Mouse (Mus musculus) MEL (cell line): ENCODE results near the gene Patz1. TPM values are rescaled to one million over a fixed set of nuclear protein-coding genes. Genes with fewer than 3 reads are reported as not detected.
A peak's percentile ranks its signal among the peaks of the same experiment; 100 is the strongest.

Source experiments
- DNase-seq: peaks from one replicate; pipeline ENCODE4 v3.0.0; 2011; ENCODE audit warnings: low read depth, low spot score
- H3K27ac ChIP-seq: 2 replicates; pipeline ENCODE4 v1.5.1; 2012; ENCODE audit warnings: low read depth, mild to moderate bottlenecking, control low read depth, low read length, moderate library complexity; ENCODE audit not compliant: control insufficient read depth
- H3K27me3 ChIP-seq, 2 experiments: fragments of 150-350 bp in 1 of 2; sonication (generic) in 1 of 2; 2 replicates each; pipeline ENCODE4 v1.6.1; 2012; ENCODE audit warnings: low read length in 2 of 2, mild to moderate bottlenecking in 2 of 2, improper control_type of control experiment in 1 of 2, moderate library complexity in 1 of 2; ENCODE audit not compliant: insufficient read depth in 2 of 2, control insufficient read depth in 1 of 2
- H3K36me3 ChIP-seq, 2 experiments: 2 replicates each; pipeline ENCODE4 v1.6.1; 2012 to 2014; ENCODE audit warnings: low read length in 2 of 2, improper control_type of control experiment in 1 of 2, inconsistent platforms in 1 of 2, mild to moderate bottlenecking in 1 of 2; ENCODE audit not compliant: insufficient read depth in 2 of 2, control insufficient read depth in 1 of 2
- H3K4me1 ChIP-seq, 2 experiments: fragments of 150-350 bp in 1 of 2; sonication (generic) in 1 of 2; 2 replicates each; pipeline ENCODE4 v1.6.1; 2012; ENCODE audit warnings: low read length in 2 of 2, improper control_type of control experiment in 1 of 2, mild to moderate bottlenecking in 1 of 2; ENCODE audit not compliant: insufficient read depth in 2 of 2, control insufficient read depth in 1 of 2
- H3K4me3 ChIP-seq, 2 experiments: fragments of 150-350 bp in 1 of 2; sonication (generic) in 1 of 2; 2 replicates each; pipeline ENCODE4 v1.5.1; 2012; ENCODE audit warnings: low read depth in 2 of 2, low read length in 2 of 2, mild to moderate bottlenecking in 2 of 2, moderate library complexity in 2 of 2, control low read depth in 1 of 2, improper control_type of control experiment in 1 of 2; ENCODE audit not compliant: control insufficient read depth in 1 of 2, insufficient read depth in 1 of 2
- H3K79me2 ChIP-seq: 2 replicates; pipeline ENCODE4 v1.6.1; 2012; ENCODE audit warnings: mild to moderate bottlenecking, low read length, moderate library complexity; ENCODE audit not compliant: control insufficient read depth, poor library complexity, insufficient read depth
- H3K9ac ChIP-seq: 2 replicates; pipeline ENCODE4 v1.6.1; 2012; ENCODE audit warnings: low read depth, mild to moderate bottlenecking, control low read depth, low read length, moderate library complexity; ENCODE audit not compliant: control insufficient read depth, poor library complexity, severe bottlenecking
- H3K9me3 ChIP-seq: fragments of 150-350 bp; sonication (generic); replicated peaks from 2 replicates; pipeline ENCODE4 v1.6.1; 2012; ENCODE audit warnings: mild to moderate bottlenecking, low read length, improper control_type of control experiment, moderate library complexity; ENCODE audit not compliant: insufficient read depth
- CTCF ChIP-seq, 3 experiments: IDR thresholded peaks in 2 of 3; conservative IDR thresholded peaks in 1 of 3; 2 replicates each; pipeline ENCODE4 v1.5.1; 2011 to 2012; ENCODE audit warnings: low read length in 3 of 3, low read depth in 2 of 3, mild to moderate bottlenecking in 2 of 3, improper control_type of control experiment in 1 of 3, inconsistent platforms in 1 of 3, mixed read lengths in 1 of 3, moderate library complexity in 1 of 3; ENCODE audit not compliant: control insufficient read depth in 1 of 3, insufficient read depth in 1 of 3, poor library complexity in 1 of 3, severe bottlenecking in 1 of 3
- GATA1 ChIP-seq: IDR thresholded peaks from 2 replicates; pipeline ENCODE4 v1.6.1; 2011; ENCODE audit warnings: low read depth, low read length, improper control_type of control experiment
- HCFC1 ChIP-seq: IDR thresholded peaks from 2 replicates; pipeline ENCODE4 v1.6.1; 2012; ENCODE audit warnings: low read depth, mild to moderate bottlenecking, inconsistent platforms, low read length, improper control_type of control experiment, moderate library complexity
- MYC ChIP-seq: IDR thresholded peaks from 2 replicates; pipeline ENCODE4 v1.6.1; 2011; ENCODE audit warnings: low read depth, mild to moderate bottlenecking, low read length, improper control_type of control experiment, moderate library complexity
- POLR2AphosphoS5 ChIP-seq: IDR thresholded peaks from 2 replicates; pipeline ENCODE4 v1.6.1; 2012; ENCODE audit warnings: low read depth, borderline replicate concordance, mild to moderate bottlenecking, inconsistent platforms, low read length, moderate library complexity, mixed read lengths
- RAD21 ChIP-seq: IDR thresholded peaks from 2 replicates; pipeline ENCODE4 v1.6.1; 2011; ENCODE audit warnings: mild to moderate bottlenecking, low read depth, low read length, improper control_type of control experiment
- SIN3A ChIP-seq: IDR thresholded peaks from 2 replicates; pipeline ENCODE4 v1.6.1; 2012; ENCODE audit warnings: low read length, improper control_type of control experiment, inconsistent platforms
- SMC3 ChIP-seq: IDR thresholded peaks from 2 replicates; pipeline ENCODE4 v1.6.1; 2011; ENCODE audit warnings: low read depth, low read length, improper control_type of control experiment
- UBTF ChIP-seq: IDR thresholded peaks from 2 replicates; pipeline ENCODE4 v1.6.1; 2012; ENCODE audit warnings: low read depth, mild to moderate bottlenecking, inconsistent platforms, low read length, improper control_type of control experiment, moderate library complexity, borderline replicate concordance; ENCODE audit not compliant: insufficient read depth
- polyA plus RNA-seq, 2 experiments: library from polyadenylated mRNA; stranded (reverse) in 1 of 2; unstranded in 1 of 2; fragments of >175 nt in 1 of 2; fragments of >200 nt in 1 of 2; gene quantifications; 2 replicates each; pipeline versions ENCODE4 v1.2.1 to v1.2.4; 2012; ENCODE audit warnings: low replicate concordance in 2 of 2, low read depth in 1 of 2; ENCODE audit not compliant: insufficient read length in 2 of 2, insufficient read depth in 1 of 2, missing spikeins in 1 of 2
- total RNA-seq: library from RNA; depleted of rRNA; stranded (reverse); fragments of 300-350 nt; gene quantifications from 2 replicates; pipeline ENCODE4 v1.2.3, GENCODE M21; 2012; rRNA removed

Gene Patz1
- total and polyA plus RNA-seq, 3 experiments, result 63.1 to 63.5 TPM; not detected in 1

GRCm38 (mm10) chr11:3352990-3353585 is 64.4 kb downstream of the Patz1 start:
- no peaks in the 10 kb centered on the region for H3K27me3 ChIP-seq
- H3K4me1 ChIP-seq, result peaks cover 0 to 12% of the 10 kb centered on the region in 2 experiments; a peak in 3 of 4 replicates

More at GRCm38 (mm10) chr11:3352990-3353585, 64.4 kb downstream of the Patz1 start:
- Histone ChIP-seq H3K36me3 (peaks cover 0 to 10% of the 10 kb centered on the region in 2 experiments; a peak in 3 of 4 replicates), H3K79me2 (no peaks in the 10 kb centered on the region), H3K9me3 (no peaks in the 10 kb centered on the region), H3K4me3 (no peak overlapping the region), H3K9ac (no peak overlapping the region), H3K27ac (no peak overlapping the region)
- peak; percentile 23 for DNase-seq
- TF ChIP-seq HCFC1, result no peak
- TF ChIP-seq POLR2AphosphoS5, result no peak
- TF ChIP-seq SMC3, result peak; percentile 32; the same call in 1 of the 2 replicates
- TF ChIP-seq MYC, result no peak
- no peak for TF ChIP-seq UBTF
- TF ChIP-seq RAD21, result peak; percentile 38
- no peak for TF ChIP-seq SIN3A
- no peak for TF ChIP-seq GATA1
- TF ChIP-seq CTCF (IDR thresholded peaks at IDR 0.05 in 2 of 3, conservative IDR thresholded peaks at IDR 0.05 in 1 of 3; ENCODE audit: control insufficient read depth in 1 of 3, insufficient read depth in 1 of 3, low read depth in 2 of 3, low read length in 3 of 3, poor library complexity in 1 of 3, severe bottlenecking in 1 of 3), result peak; percentile 8 to 47 (median 47); a peak in 4 of 6 replicates

Other genes with a start within 250 kb of the Patz1 start
- gene Sfi1, start 95.4 kb upstream of the Patz1 start, total RNA-seq, result 49.8 and 50.8 TPM in 2 replicates
- gene Sfi1, start 95.4 kb upstream of the Patz1 start, polyA plus RNA-seq, result 100 to 1,000 TPM in 1 of 2 experiments, 10 to 100 TPM in 1; 83.6 to 180 TPM
- 42.8 and 59.6 TPM in 2 replicates for gene Eif4enif1, start 86.5 kb upstream of the Patz1 start, total RNA-seq
- gene Eif4enif1, start 86.5 kb upstream of the Patz1 start, polyA plus RNA-seq, result 100 to 1,000 TPM; 103 to 235 TPM
- gene Drg1, start 22.5 kb upstream of the Patz1 start, total RNA-seq, result 204 and 212 TPM in 2 replicates
- 1,000 to 10,000 TPM in 1 of 2 experiments, 100 to 1,000 TPM in 1; 161 to 1,664 TPM for gene Drg1, start 22.5 kb upstream of the Patz1 start, polyA plus RNA-seq
- gene Pik3ip1, start 41.5 kb downstream of the Patz1 start, total RNA-seq, result 0.88 and 1.7 TPM in 2 replicates
- gene Pik3ip1, start 41.5 kb downstream of the Patz1 start, polyA plus RNA-seq, result 1 to 10 TPM in 1 of 2 experiments, not detected in 1; 2.7 TPM
- 19.6 and 21.9 TPM in 2 replicates for gene Limk2, start 120.3 kb downstream of the Patz1 start, total RNA-seq
- 10 to 100 TPM in 1 of 2 experiments, not detected in 1; 29.1 TPM for gene Limk2, start 120.3 kb downstream of the Patz1 start, polyA plus RNA-seq
- gene Rnf185, start 163.5 kb downstream of the Patz1 start, total RNA-seq, result 9.5 and 9.9 TPM in 2 replicates
- 10 to 100 TPM in 1 of 2 experiments, not detected in 1; 13.8 TPM for gene Rnf185, start 163.5 kb downstream of the Patz1 start, polyA plus RNA-seq
- 0.15 and 0.29 TPM in 2 replicates for gene Pla2g3, start 199.4 kb downstream of the Patz1 start, total RNA-seq
- gene Pla2g3, start 199.4 kb downstream of the Patz1 start, polyA plus RNA-seq, result under 1 TPM in 1 of 2 experiments, not detected in 1; 0.39 TPM
- gene Inpp5j, start 215.9 kb downstream of the Patz1 start, total RNA-seq, result 0.23 TPM in 2 replicates
- 1 to 10 TPM in 1 of 2 experiments, not detected in 1; 2.9 TPM for gene Inpp5j, start 215.9 kb downstream of the Patz1 start, polyA plus RNA-seq
- gene Selenom, start 225.8 kb downstream of the Patz1 start, total RNA-seq, result 28.7 and 29.5 TPM in 2 replicates
- 10 to 100 TPM in 1 of 2 experiments, not detected in 1; 35.4 TPM for gene Selenom, start 225.8 kb downstream of the Patz1 start, polyA plus RNA-seq